Mouse (Mus musculus) mouse trophoblast stem cell (cell line): Measurements from ENCODE around the gene Appl2.
"Not testable (repeated sequence)": the region's sequence is repeated elsewhere in the genome, so short reads cannot be mapped to it uniquely, and the experiment has no call there.

ENCODE experiments used
- in situ Hi-C, 2 experiments: fragments of 300-500 bp; cut with MseI, MboI; formaldehyde crosslinking; loops; 2 replicates in 1 of 2; 3 replicates in 1 of 2; pipeline ENCODE4 v1.15.1; 2025

Gene Appl2

GRCm38 (mm10) chr10:83648131-83649020, at the start of gene Appl2:
Appl2 (minus strand) TSS chr10:83648738.
- in situ Hi-C loops: no loop called here

- in situ Hi-C loops: no loop called here
Measured at GRCm38 (mm10) chr10:83696226-83696625, 47.7 kb upstream of the Appl2 start.

GRCm38 (mm10) chr10:83692175-83692895, 43.8 kb upstream of the Appl2 start:
- in situ Hi-C loops: no loop called here

- in situ Hi-C loops: no loop called here
Measured at GRCm38 (mm10) chr10:83688215-83688614, 39.7 kb upstream of the Appl2 start.

GRCm38 (mm10) chr10:83681334-83681733, 32.8 kb upstream of the Appl2 start:
- in situ Hi-C loops: no loop called here

- in situ Hi-C loops: no loop called here
Measured at GRCm38 (mm10) chr10:83666556-83666955, 18.0 kb upstream of the Appl2 start.

GRCm38 (mm10) chr10:83661925-83662324, 13.4 kb upstream of the Appl2 start:
- in situ Hi-C loops: no loop called here

GRCm38 (mm10) chr10:83660605-83661004, 12.1 kb upstream of the Appl2 start:
- in situ Hi-C loops: no loop called here

GRCm38 (mm10) chr10:83654591-83654990, 6.1 kb upstream of the Appl2 start:
- in situ Hi-C loops: no loop called here

GRCm38 (mm10) chr10:83652205-83652866, 3.8 kb upstream of the Appl2 start:
- in situ Hi-C loops: not testable (repeated sequence)

- in situ Hi-C loops: no loop called here
Measured at GRCm38 (mm10) chr10:83649037-83649436, 499 bp upstream of the Appl2 start.

- in situ Hi-C loops: no loop called here
Measured at GRCm38 (mm10) chr10:83646351-83646885, 2.1 kb downstream of the Appl2 start.

GRCm38 (mm10) chr10:83645716-83645990, 2.9 kb downstream of the Appl2 start:
- in situ Hi-C loops: no loop called here

- in situ Hi-C loops: no loop called here
Measured at GRCm38 (mm10) chr10:83644865-83645715, 3.4 kb downstream of the Appl2 start.

- in situ Hi-C loops: no loop called here
Measured at GRCm38 (mm10) chr10:83644167-83644566, 4.4 kb downstream of the Appl2 start.

- in situ Hi-C loops: no loop called here
Measured at GRCm38 (mm10) chr10:83641641-83642040, 6.9 kb downstream of the Appl2 start.

GRCm38 (mm10) chr10:83639881-83640386, 8.6 kb downstream of the Appl2 start:
- in situ Hi-C loops: no loop called here

- in situ Hi-C loops: no loop called here
Measured at GRCm38 (mm10) chr10:83637295-83637694, 11.2 kb downstream of the Appl2 start.

GRCm38 (mm10) chr10:83636191-83636590, 12.3 kb downstream of the Appl2 start:
- in situ Hi-C loops: no loop called here

GRCm38 (mm10) chr10:83634461-83634860, 14.1 kb downstream of the Appl2 start:
- in situ Hi-C loops: no loop called here

- in situ Hi-C loops: no loop called here
Measured at GRCm38 (mm10) chr10:83632806-83633374, 15.6 kb downstream of the Appl2 start.
